Mouse (Mus musculus): ENCODE data around the gene Fhl4. TPM values are rescaled to one million over a fixed set of nuclear protein-coding genes. Genes with fewer than 3 reads are reported as not detected.

Fhl4 gene
- polyA plus RNA-seq (2012; rRNA removed) = 0.09 and 0.11 TPM in 2 replicates

GRCm38 (mm10) chr10:85102247-85103084, at the start of gene Fhl4, which contains the start of gene Tmem263:
Fhl4 (minus strand) TSS chr10:85102495.
Tmem263 (plus strand) TSS chr10:85102627.

GRCm38 (mm10) chr10:85127395-85128287, 25.3 kb upstream of the Fhl4 start, which contains the start of gene Mterf2:
Mterf2 (minus strand) TSS chr10:85128027.

Other genes starting within 250 kb of the Fhl4 start
- 4.6 and 5.4 TPM in 2 replicates for gene Ric8b, start 184.9 kb downstream of the Fhl4 start, polyA plus RNA-seq (2012; rRNA removed)
- 5.8 and 5.9 TPM in 2 replicates for gene Tmem263, start 132 bp upstream of the Fhl4 start, polyA plus RNA-seq (2012; rRNA removed)
- 2.1 and 2.4 TPM in 2 replicates for gene Mterf2, start 25.5 kb upstream of the Fhl4 start, polyA plus RNA-seq (2012; rRNA removed)
- 5.7 and 5.8 TPM in 2 replicates for gene Cry1, start 82.6 kb upstream of the Fhl4 start, polyA plus RNA-seq (2012; rRNA removed)